Mouse (Mus musculus): ENCODE data around the gene Olfr685. TPM values are rescaled to one million over a fixed set of nuclear protein-coding genes. Genes with fewer than 3 reads are reported as not detected.

Gene Olfr685
- total RNA-seq (2014; rRNA removed) (not detected in 2 replicates), polyA plus RNA-seq (2015; fragmentation: Nextera tagmentation; extraction: Ambion mirVana) (not detected in 2 replicates)

- Histone ChIP-seq H3K4me1 (ENCODE audit: insufficient read depth, low read length) (no peaks in the 10 kb centered on the region), H3K4me3 (ENCODE audit: low read depth, low read length) (no peak within 1 kb of the TSS), H3K9ac (replicated peaks; ENCODE audit: low read length, poor library complexity, severe bottlenecking) (no peak within 1 kb of the TSS), H3K36me3 (ENCODE audit: insufficient read depth, low read length) (no peaks in the 10 kb centered on the region), H3K9me3 (ENCODE audit: low read length) (no peaks in the 10 kb centered on the region), H3K27me3 (ENCODE audit: insufficient read depth, low read length) (no peaks in the 10 kb centered on the region), H3K4me2 (ENCODE audit: low read depth, low read length, poor library complexity, severe bottlenecking) (no peak within 1 kb of the TSS), H3K27ac (ENCODE audit: low read depth, low read length) (no peak within 1 kb of the TSS)
- WGBS = 93% methylated on average over 1 of the region's 1 CpGs
- ATAC-seq (ENCODE audit: low FRiP score) = no peak
- peak; percentile 1 for DNase-seq (ENCODE audit: low spot score)
- no peak for TF ChIP-seq CTCF (IDR thresholded peaks at IDR 0.05)
Observed at GRCm38 (mm10) chr7:105185912-105186311, at the start of gene Olfr685. Gene Olfr685 (minus strand): TSS chr7:105186012.

- Histone ChIP-seq H3K36me3 (ENCODE audit: insufficient read depth, low read length) (no peaks in the 10 kb centered on the region), H3K9ac (replicated peaks; ENCODE audit: low read length, poor library complexity, severe bottlenecking) (no peak overlapping the region), H3K27me3 (ENCODE audit: insufficient read depth, low read length) (no peaks in the 10 kb centered on the region), H3K4me1 (ENCODE audit: insufficient read depth, low read length) (no peaks in the 10 kb centered on the region), H3K4me2 (ENCODE audit: low read depth, low read length, poor library complexity, severe bottlenecking) (no peak overlapping the region), H3K27ac (ENCODE audit: low read depth, low read length) (no peak overlapping the region), H3K9me3 (ENCODE audit: low read length) (no peaks in the 10 kb centered on the region), H3K4me3 (ENCODE audit: low read depth, low read length) (no peak overlapping the region)
- 95% methylated on average over 2 of the region's 2 CpGs for WGBS
- TF ChIP-seq CTCF (IDR thresholded peaks at IDR 0.05) = no peak
- DNase-seq (ENCODE audit: low spot score) (no peak), ATAC-seq (ENCODE audit: low FRiP score) (no peak)
Observed at GRCm38 (mm10) chr7:105229386-105229785, 43.6 kb upstream of the Olfr685 start.

- H3K9ac ChIP-seq (replicated peaks; ENCODE audit: low read length, poor library complexity, severe bottlenecking) = no peak overlapping the region
- H3K4me1 ChIP-seq (ENCODE audit: insufficient read depth, low read length) = no peaks in the 10 kb centered on the region
- no peaks in the 10 kb centered on the region for H3K9me3 ChIP-seq (ENCODE audit: low read length)
- no peaks in the 10 kb centered on the region for H3K36me3 ChIP-seq (ENCODE audit: insufficient read depth, low read length)
- no peak overlapping the region for H3K4me3 ChIP-seq (ENCODE audit: low read depth, low read length)
- H3K27me3 ChIP-seq (ENCODE audit: insufficient read depth, low read length) = no peaks in the 10 kb centered on the region
- no peak overlapping the region for H3K4me2 ChIP-seq (ENCODE audit: low read depth, low read length, poor library complexity, severe bottlenecking)
- WGBS = 92% methylated on average over 1 of the region's 1 CpGs
- TF ChIP-seq CTCF (IDR thresholded peaks at IDR 0.05) = no peak
- no peak overlapping the region for H3K27ac ChIP-seq (ENCODE audit: low read depth, low read length)
- no peak for DNase-seq (ENCODE audit: low spot score)
- no peak for ATAC-seq (ENCODE audit: low FRiP score)
Observed at GRCm38 (mm10) chr7:105228138-105228537, 42.3 kb upstream of the Olfr685 start.

GRCm38 (mm10) chr7:105226703-105227102 is 40.9 kb upstream of the Olfr685 start:
- Histone ChIP-seq H3K9ac (replicated peaks; ENCODE audit: low read length, poor library complexity, severe bottlenecking) (no peak overlapping the region), H3K27me3 (ENCODE audit: insufficient read depth, low read length) (no peaks in the 10 kb centered on the region), H3K9me3 (ENCODE audit: low read length) (no peaks in the 10 kb centered on the region), H3K4me1 (ENCODE audit: insufficient read depth, low read length) (no peaks in the 10 kb centered on the region), H3K36me3 (ENCODE audit: insufficient read depth, low read length) (no peaks in the 10 kb centered on the region), H3K4me2 (ENCODE audit: low read depth, low read length, poor library complexity, severe bottlenecking) (no peak overlapping the region), H3K4me3 (ENCODE audit: low read depth, low read length) (no peak overlapping the region), H3K27ac (ENCODE audit: low read depth, low read length) (no peak overlapping the region)
- DNase-seq (ENCODE audit: low spot score) (no peak), ATAC-seq (ENCODE audit: low FRiP score) (no peak)
- TF ChIP-seq CTCF (IDR thresholded peaks at IDR 0.05) = no peak

GRCm38 (mm10) chr7:105226072-105226471 is 40.3 kb upstream of the Olfr685 start:
- peak; percentile 28; the same call in 1 of the 2 replicates for TF ChIP-seq CTCF (IDR thresholded peaks at IDR 0.05)
- no peaks in the 10 kb centered on the region for H3K36me3 ChIP-seq (ENCODE audit: insufficient read depth, low read length)
- peak; percentile 38; the same call in 1 of the 2 replicates for ATAC-seq (ENCODE audit: low FRiP score)
- H3K4me3 ChIP-seq (ENCODE audit: low read depth, low read length) = no peak overlapping the region
- H3K4me2 ChIP-seq (ENCODE audit: low read depth, low read length, poor library complexity, severe bottlenecking) = no peak overlapping the region
- no peak overlapping the region for H3K9ac ChIP-seq (replicated peaks; ENCODE audit: low read length, poor library complexity, severe bottlenecking)
- no peaks in the 10 kb centered on the region for H3K27me3 ChIP-seq (ENCODE audit: insufficient read depth, low read length)
- no peak overlapping the region for H3K27ac ChIP-seq (ENCODE audit: low read depth, low read length)
- no peaks in the 10 kb centered on the region for H3K9me3 ChIP-seq (ENCODE audit: low read length)
- H3K4me1 ChIP-seq (ENCODE audit: insufficient read depth, low read length) = no peaks in the 10 kb centered on the region
- DNase-seq (ENCODE audit: low spot score) = peak; percentile 18

- ATAC-seq (ENCODE audit: low FRiP score) (no peak), DNase-seq (ENCODE audit: low spot score) (no peak)
- H3K36me3 ChIP-seq (ENCODE audit: insufficient read depth, low read length) = no peaks in the 10 kb centered on the region
- H3K9ac ChIP-seq (replicated peaks; ENCODE audit: low read length, poor library complexity, severe bottlenecking) = no peak overlapping the region
- H3K9me3 ChIP-seq (ENCODE audit: low read length) = no peaks in the 10 kb centered on the region
- H3K4me3 ChIP-seq (ENCODE audit: low read depth, low read length) = no peak overlapping the region
- no peak overlapping the region for H3K4me2 ChIP-seq (ENCODE audit: low read depth, low read length, poor library complexity, severe bottlenecking)
- no peak for TF ChIP-seq CTCF (IDR thresholded peaks at IDR 0.05)
- H3K27me3 ChIP-seq (ENCODE audit: insufficient read depth, low read length) = no peaks in the 10 kb centered on the region
- H3K4me1 ChIP-seq (ENCODE audit: insufficient read depth, low read length) = no peaks in the 10 kb centered on the region
- no peak overlapping the region for H3K27ac ChIP-seq (ENCODE audit: low read depth, low read length)
- WGBS = 66% methylated on average over 4 of the region's 4 CpGs
Observed at GRCm38 (mm10) chr7:105218281-105218680, 32.5 kb upstream of the Olfr685 start.

Measured in midbrain, postnatal 0 days (tissue).